Mouse (Mus musculus): ENCODE measurements at regions not wholly inside any gene's neighbourhood (a gene's known extent, or its start where the extent isn't known, plus 50 kb on each side); places are given as distances from the start of the nearest gene placed in this dataset.

DNA sequence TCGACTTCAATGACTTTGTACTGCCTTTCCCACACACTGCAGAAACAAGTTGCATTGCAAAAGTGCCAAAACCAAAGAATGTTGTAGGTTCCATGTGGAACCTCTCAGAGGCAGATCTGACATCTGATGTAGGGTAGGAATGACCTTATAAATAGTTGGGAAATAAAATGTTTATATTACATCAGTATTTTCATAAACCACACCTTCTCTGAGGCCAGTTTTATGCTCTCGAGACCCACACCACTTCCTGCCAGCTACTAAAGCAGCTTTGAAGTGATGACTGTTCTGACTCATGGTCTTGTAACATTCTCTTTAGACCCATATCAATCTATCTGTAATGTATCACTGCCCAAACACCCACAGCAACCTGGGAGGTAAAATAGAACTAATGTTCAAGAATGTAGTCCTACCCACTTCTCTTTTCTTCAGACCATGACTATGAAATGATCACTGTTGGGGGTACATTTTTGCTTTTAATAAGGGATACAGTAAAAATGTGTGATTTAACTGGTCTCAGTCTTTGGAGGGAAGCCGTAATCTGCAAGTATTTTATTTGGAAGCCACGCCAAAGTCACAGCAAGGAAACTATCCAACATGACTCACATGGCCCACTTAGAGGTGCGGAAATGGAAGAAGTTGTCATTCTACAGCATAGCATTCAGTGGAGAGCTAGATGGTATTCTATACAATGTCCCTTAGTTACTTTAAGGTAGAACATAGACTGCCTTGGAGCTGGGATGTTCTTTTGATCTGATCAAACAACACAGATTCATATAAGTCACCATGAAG is 199.4 kb downstream of the Snx13 start:
- TF ChIP-seq CTCF (IDR thresholded peaks at IDR 0.05; ENCODE audit: borderline replicate concordance, control insufficient read depth, extremely low read depth, insufficient read depth, low read length, poor library complexity) = no peak
- no peak for TF ChIP-seq POLR2A (IDR thresholded peaks at IDR 0.05; ENCODE audit: control insufficient read depth, extremely low read depth, insufficient read depth, low read length, poor library complexity)

Measured in thymus, adult 2 months (tissue).